ENCODE assay signal across 35 mouse cellular contexts in the genomic region with DNA sequence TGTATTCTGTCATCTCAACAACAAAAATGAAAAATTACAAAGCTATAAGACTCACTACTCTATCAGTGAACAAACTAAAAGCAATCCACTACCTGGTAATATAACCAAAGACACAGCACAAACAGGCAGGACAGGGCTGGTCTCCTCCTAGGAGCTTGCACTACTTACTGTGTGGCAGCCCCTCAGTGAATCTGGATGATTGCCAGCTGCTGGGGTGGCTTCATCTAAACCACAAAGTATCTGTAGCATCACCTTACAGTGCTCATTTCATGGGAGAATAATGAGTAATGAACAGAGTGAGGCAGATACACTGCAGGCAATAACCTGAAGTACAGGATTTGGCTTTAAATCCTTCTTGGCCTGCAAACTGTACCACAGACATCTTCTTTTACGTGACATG.
"Had no signal": no experiment of that assay in that cellular context is flagged by ENCODE, and none has a peak within 500 bp of the region (broad histone marks: within the 10 kb centered on the region; RNA-seq: fewer than 3 reads in every experiment).

No protein-coding gene starts in this region.

- DNase-seq: heart, postnatal 14 days; heart, postnatal 36 days; heart, postnatal 4 days; kidney, adult 11 months; kidney, adult 18-20 months; kidney, adult 2 months; kidney, adult 8-10 months; kidney, adult 9 months; kidney, postnatal 10 days; kidney, postnatal 14 days; kidney, postnatal 25 days; kidney, postnatal 36 days; kidney, postnatal 4 days; layer of hippocampus, adult 9-11 months; layer of hippocampus, postnatal 36 days had no signal

- H3K4me2 ChIP-seq: heart, embryonic 11.5 days; heart, embryonic 12.5 days; heart, embryonic 13.5 days; heart, embryonic 15.5 days; hindbrain, embryonic 12.5 days; hindbrain, embryonic 13.5 days; hindbrain, embryonic 14.5 days; hindbrain, embryonic 15.5 days; intestine, embryonic 15.5 days; kidney, embryonic 15.5 days had no signal

- H3K9ac ChIP-seq: heart, embryonic 12.5 days; heart, embryonic 13.5 days; heart, embryonic 15.5 days; hindbrain, embryonic 12.5 days; hindbrain, embryonic 13.5 days; hindbrain, embryonic 14.5 days; hindbrain, embryonic 15.5 days; intestine, embryonic 15.5 days; kidney, embryonic 15.5 days had no signal

- H3K4me1 ChIP-seq: heart, embryonic 10.5 days; heart, embryonic 12.5 days; heart, embryonic 13.5 days; heart, embryonic 15.5 days; hindbrain, embryonic 10.5 days; hindbrain, embryonic 12.5 days; hindbrain, embryonic 13.5 days; hindbrain, embryonic 15.5 days; intestine, embryonic 15.5 days; kidney, embryonic 15.5 days had no signal

- H3K4me3 ChIP-seq: heart, embryonic 10.5 days; heart, embryonic 12.5 days; heart, embryonic 13.5 days; heart, embryonic 15.5 days; hindbrain, embryonic 10.5 days; hindbrain, embryonic 12.5 days; hindbrain, embryonic 13.5 days; hindbrain, embryonic 15.5 days; intestine, embryonic 15.5 days; kidney, embryonic 15.5 days; layer of hippocampus, adult 2 months; left cerebral cortex, adult 2 months had no signal

- H3K27ac ChIP-seq: heart, embryonic 10.5 days; heart, embryonic 13.5 days; heart, embryonic 15.5 days; hindbrain, embryonic 10.5 days; hindbrain, embryonic 12.5 days; hindbrain, embryonic 13.5 days; hindbrain, embryonic 14.5 days; hindbrain, embryonic 15.5 days; hindbrain, postnatal 0 days; intestine, embryonic 15.5 days; kidney, embryonic 15.5 days; kidney, postnatal 0 days; layer of hippocampus, adult 2 months; left cerebral cortex, adult 2 months had no signal

- ATAC-seq: hindbrain, embryonic 16.5 days; hindbrain, postnatal 0 days; inflammation-experienced regulatory T-cells, adult 6 months; intestine, embryonic 15.5 days; intestine, embryonic 16.5 days; intestine, postnatal 0 days had no signal

- H3K9me3 ChIP-seq: heart, embryonic 10.5 days; heart, embryonic 12.5 days; heart, embryonic 13.5 days; heart, embryonic 15.5 days; hindbrain, embryonic 10.5 days; hindbrain, embryonic 12.5 days; hindbrain, embryonic 13.5 days; hindbrain, embryonic 15.5 days; intestine, embryonic 15.5 days; kidney, embryonic 15.5 days had no signal

- H3K27me3 ChIP-seq: heart, embryonic 12.5 days; heart, embryonic 13.5 days; heart, embryonic 15.5 days; hindbrain, embryonic 12.5 days; hindbrain, embryonic 13.5 days; hindbrain, embryonic 15.5 days; intestine, embryonic 15.5 days; kidney, embryonic 15.5 days had no signal
